Mouse (Mus musculus) granulocyte monocyte progenitor cell, adult 5-6 weeks (primary cell): Measurements from ENCODE around the gene Gdpd4. TPM values are rescaled to one million over a fixed set of nuclear protein-coding genes. Genes with fewer than 3 reads are reported as not detected.

ENCODE experiments used
- ATAC-seq: replicated peaks from 2 replicates; pipeline ENCODE4 v1.8.0; 2016; ENCODE audit warnings: mild to moderate bottlenecking, moderate TSS enrichment, inconsistent platforms; ENCODE audit not compliant: poor library complexity, severe bottlenecking
- total RNA-seq, 2 experiments: library from RNA; stranded (forward) in 1 of 2; stranded (reverse) in 1 of 2; fragments of 200-712, 200-1000 nt in 1 of 2; fragments of >200 nt in 1 of 2; fragmentation: Nextera tagmentation in 1 of 2; gene quantifications; 2 replicates each; pipeline ENCODE4 v1.2.3; 2014 to 2017

The Gdpd4 gene
- total RNA-seq, 2 experiments from 2014 or later: not detected

- peak; percentile 42 for ATAC-seq
Measured at GRCm38 (mm10) chr7:98082376-98082775, 162.6 kb downstream of the Gdpd4 start.

GRCm38 (mm10) chr7:98084541-98085293, 165.0 kb downstream of the Gdpd4 start:
- peak; percentile 59 for ATAC-seq

- ATAC-seq: peak; percentile 45
Measured at GRCm38 (mm10) chr7:98085314-98085713, 165.6 kb downstream of the Gdpd4 start.

- ATAC-seq: no peak
Measured at GRCm38 (mm10) chr7:98086346-98086745, 166.6 kb downstream of the Gdpd4 start.

- peak; percentile 77 for ATAC-seq
Measured at GRCm38 (mm10) chr7:98095852-98096251, 176.1 kb downstream of the Gdpd4 start.

GRCm38 (mm10) chr7:98097557-98097956, 177.8 kb downstream of the Gdpd4 start:
- ATAC-seq: no peak

Other genes starting within 250 kb of the Gdpd4 start
- 124 and 134 TPM in 2 replicates for gene Clns1a, start 223.3 kb upstream of the Gdpd4 start, total RNA-seq (2014; fragmentation: Nextera tagmentation)
- 153 and 162 TPM in 2 replicates for gene Clns1a, start 223.3 kb upstream of the Gdpd4 start, total RNA-seq (2017)
- 1.1 and 1.5 TPM in 2 replicates for gene Aqp11, start 181.7 kb upstream of the Gdpd4 start, total RNA-seq (2014; fragmentation: Nextera tagmentation)
- gene Aqp11, start 181.7 kb upstream of the Gdpd4 start, total RNA-seq (2017): 0.36 and 4.4 TPM in 2 replicates
- gene Pak1, start 131.4 kb upstream of the Gdpd4 start, total RNA-seq (2014; fragmentation: Nextera tagmentation): 36.4 and 44.3 TPM in 2 replicates
- gene Pak1, start 131.4 kb upstream of the Gdpd4 start, total RNA-seq (2017): 52.5 and 56.6 TPM in 2 replicates
- gene Myo7a, start 199.6 kb downstream of the Gdpd4 start, total RNA-seq (2014; fragmentation: Nextera tagmentation): 34.8 and 43.7 TPM in 2 replicates
- gene Myo7a, start 199.6 kb downstream of the Gdpd4 start, total RNA-seq (2017): 22.0 and 26.2 TPM in 2 replicates
- gene Omp, start 225.5 kb downstream of the Gdpd4 start, total RNA-seq (2014; fragmentation: Nextera tagmentation): 0.32 and 0.64 TPM in 2 replicates
- 0.31 TPM in 1 of 2 replicates, not detected in the other for gene Omp, start 225.5 kb downstream of the Gdpd4 start, total RNA-seq (2017)